Mouse (Mus musculus): Measurements from ENCODE around the gene Cenpx.
"Not testable (repeated sequence)": the region's sequence is repeated elsewhere in the genome, so short reads cannot be mapped to it uniquely, and the experiment has no call there.

The Cenpx gene

GRCm38 (mm10) chr11:120695641-120696040 lies 17.9 kb downstream of the Cenpx start:
- no peak for DNase-seq (ENCODE audit: low spot score)

GRCm38 (mm10) chr11:120695184-120695583 lies 18.4 kb downstream of the Cenpx start:
- DNase-seq (ENCODE audit: low spot score): no peak

- DNase-seq (ENCODE audit: low spot score): no peak
Observed at GRCm38 (mm10) chr11:120693461-120693860, 20.1 kb downstream of the Cenpx start.

GRCm38 (mm10) chr11:120692471-120693011 lies 21.0 kb downstream of the Cenpx start:
- DNase-seq (ENCODE audit: low spot score): no peak

GRCm38 (mm10) chr11:120689365-120689764 lies 24.2 kb downstream of the Cenpx start:
- DNase-seq (ENCODE audit: low spot score): no peak

- no peak for DNase-seq (ENCODE audit: low spot score)
Observed at GRCm38 (mm10) chr11:120686650-120687272, 26.8 kb downstream of the Cenpx start.

- DNase-seq (ENCODE audit: low spot score): no peak
Observed at GRCm38 (mm10) chr11:120684660-120685059, 28.9 kb downstream of the Cenpx start.

GRCm38 (mm10) chr11:120684086-120684485 lies 29.5 kb downstream of the Cenpx start:
- no peak for DNase-seq (ENCODE audit: low spot score)

- DNase-seq (ENCODE audit: low spot score): no peak
Observed at GRCm38 (mm10) chr11:120683536-120683935, 30.0 kb downstream of the Cenpx start.

- DNase-seq (ENCODE audit: low spot score): no peak
Observed at GRCm38 (mm10) chr11:120682683-120683082, 30.9 kb downstream of the Cenpx start.

- DNase-seq (ENCODE audit: low spot score): no peak
Observed at GRCm38 (mm10) chr11:120679909-120680308, 33.6 kb downstream of the Cenpx start.

- DNase-seq (ENCODE audit: low spot score): no peak
Observed at GRCm38 (mm10) chr11:120676951-120677350, 36.6 kb downstream of the Cenpx start.

- DNase-seq (ENCODE audit: low spot score): not testable (repeated sequence)
Observed at GRCm38 (mm10) chr11:120675875-120676274, 37.7 kb downstream of the Cenpx start.

GRCm38 (mm10) chr11:120673594-120674122 lies 39.9 kb downstream of the Cenpx start:
- DNase-seq (ENCODE audit: low spot score): no peak

- DNase-seq (ENCODE audit: low spot score): peak; percentile 82
Observed at GRCm38 (mm10) chr11:120672687-120673593, 40.6 kb downstream of the Cenpx start, which contains the start of gene Aspscr1. Gene Aspscr1 (plus strand): TSS chr11:120672973.

GRCm38 (mm10) chr11:120666617-120667016 lies 46.9 kb downstream of the Cenpx start:
- DNase-seq (ENCODE audit: low spot score): no peak

GRCm38 (mm10) chr11:120665406-120665805 lies 48.1 kb downstream of the Cenpx start:
- DNase-seq (ENCODE audit: low spot score): no peak

GRCm38 (mm10) chr11:120663714-120664113 lies 49.8 kb downstream of the Cenpx start:
- no peak for DNase-seq (ENCODE audit: low spot score)

- no peak for DNase-seq (ENCODE audit: low spot score)
Observed at GRCm38 (mm10) chr11:120662759-120663158, 50.8 kb downstream of the Cenpx start.

GRCm38 (mm10) chr11:120661076-120661460 lies 52.5 kb downstream of the Cenpx start, which contains the start of gene Notum:
Gene Notum (minus strand): TSS chr11:120661175.
- no peak for DNase-seq (ENCODE audit: low spot score)
